Mouse (Mus musculus) lung, embryonic 15.5 days (tissue): Measurements from ENCODE around the gene Fam83f. TPM values are rescaled to one million over a fixed set of nuclear protein-coding genes. Genes with fewer than 3 reads are reported as not detected.
"Not testable (repeated sequence)": the region's sequence is repeated elsewhere in the genome, so short reads cannot be mapped to it uniquely, and the experiment has no call there.

ENCODE experiments used
- ATAC-seq: fragments of 200-750 bp; cut with Nextera tagmentation; 2 replicates; pipeline ENCODE4 v1.8.0; 2017; ENCODE audit warnings: moderate number of reproducible peaks, borderline replicate concordance; ENCODE audit not compliant: low FRiP score, low TSS enrichment; ENCODE audit errors: extremely low read depth
- H3K27ac ChIP-seq: fragments of 300-500 bp; sonication (generic); 2 replicates; pipeline ENCODE4 v1.5.1; 2015; ENCODE audit warnings: moderate library complexity, mild to moderate bottlenecking, inconsistent platforms
- H3K27me3 ChIP-seq: fragments of 300-500 bp; sonication (generic); 2 replicates; pipeline ENCODE4 v1.6.1; 2015; ENCODE audit warnings: inconsistent platforms
- H3K36me3 ChIP-seq: fragments of 300-500 bp; sonication (generic); 2 replicates; pipeline ENCODE4 v1.6.1; 2015; ENCODE audit warnings: inconsistent platforms
- H3K4me1 ChIP-seq: fragments of 300-500 bp; sonication (generic); 2 replicates; pipeline ENCODE4 v1.6.1; 2015; ENCODE audit warnings: inconsistent platforms
- H3K4me2 ChIP-seq: fragments of 300-500 bp; sonication (generic); 2 replicates; pipeline ENCODE4 v1.6.1; 2015; ENCODE audit warnings: inconsistent platforms, mild to moderate bottlenecking, moderate library complexity
- H3K4me3 ChIP-seq: fragments of 300-500 bp; sonication (generic); 2 replicates; pipeline ENCODE4 v1.5.1; 2015; ENCODE audit warnings: mild to moderate bottlenecking, inconsistent platforms
- H3K9ac ChIP-seq: fragments of 300-500 bp; sonication (generic); 2 replicates; pipeline ENCODE4 v1.6.1; 2015; ENCODE audit warnings: inconsistent platforms
- H3K9me3 ChIP-seq: fragments of 300-500 bp; sonication (generic); 2 replicates; pipeline ENCODE4 v1.6.1; 2016; ENCODE audit warnings: inconsistent platforms
- WGBS: fragments of 180-500 bp; shearing (Covaris S2); methylation state at CpG from one replicate; pipeline ENCODE4 v1.1.7; 2015; 5-methylcytosine and 5-hydroxymethylcytosine counted together
- polyA plus RNA-seq: library from polyadenylated mRNA; unstranded; fragments of >200 nt; fragmentation: Nextera tagmentation; extraction: Ambion mirVana; gene quantifications from 2 replicates; pipeline ENCODE4 v1.2.1, GENCODE M21; 2015

Gene Fam83f
- polyA plus RNA-seq, 1 experiment from 2014 or later: 1.5 TPM

- no peaks in the 10 kb centered on the region for H3K9me3 ChIP-seq
- WGBS: 24% methylated on average over 4 of the region's 4 CpGs
- no peak for ATAC-seq
- H3K9ac ChIP-seq: no peak overlapping the region
- peaks cover 8% of the 10 kb centered on the region for H3K4me1 ChIP-seq
- H3K4me3 ChIP-seq: no peak overlapping the region
- H3K36me3 ChIP-seq: no peaks in the 10 kb centered on the region
- no peak overlapping the region for H3K27ac ChIP-seq
- no peaks in the 10 kb centered on the region for H3K27me3 ChIP-seq
- H3K4me2 ChIP-seq: no peak overlapping the region
Measured at GRCm38 (mm10) chr15:80732266-80733030, 60.8 kb downstream of the Fam83f start.

GRCm38 (mm10) chr15:80735300-80735699 is 63.7 kb downstream of the Fam83f start:
- H3K36me3 ChIP-seq: no peaks in the 10 kb centered on the region
- no peak for ATAC-seq
- H3K9ac ChIP-seq: no peak overlapping the region
- H3K27me3 ChIP-seq: no peaks in the 10 kb centered on the region
- WGBS: 83% methylated on average over 3 of the region's 3 CpGs
- H3K4me3 ChIP-seq: no peak overlapping the region
- H3K9me3 ChIP-seq: no peaks in the 10 kb centered on the region
- H3K4me1 ChIP-seq: peaks cover 17% of the 10 kb centered on the region
- no peak overlapping the region for H3K4me2 ChIP-seq
- H3K27ac ChIP-seq: no peak overlapping the region

GRCm38 (mm10) chr15:80735708-80736107 is 64.1 kb downstream of the Fam83f start:
- H3K4me2 ChIP-seq, H3K4me3 ChIP-seq, H3K9ac ChIP-seq, ATAC-seq, H3K27ac ChIP-seq, H3K36me3 ChIP-seq, H3K27me3 ChIP-seq, H3K9me3 ChIP-seq: not testable (repeated sequence)
- peaks cover 17% of the 10 kb centered on the region for H3K4me1 ChIP-seq
- 73% methylated on average over 4 of the region's 4 CpGs for WGBS

- Histone ChIP-seq H3K9ac (no peak overlapping the region), H3K4me3 (no peak overlapping the region), H3K4me2 (no peak overlapping the region), H3K36me3 (no peaks in the 10 kb centered on the region), H3K27me3 (no peaks in the 10 kb centered on the region), H3K4me1 (peaks cover 17% of the 10 kb centered on the region), H3K27ac (no peak overlapping the region), H3K9me3 (no peaks in the 10 kb centered on the region)
- WGBS: 36% methylated on average over 1 of the region's 1 CpGs
- ATAC-seq: no peak
Measured at GRCm38 (mm10) chr15:80736553-80736952, 64.9 kb downstream of the Fam83f start.

- no peak overlapping the region for H3K27ac ChIP-seq
- H3K4me3 ChIP-seq: no peak overlapping the region
- no peaks in the 10 kb centered on the region for H3K36me3 ChIP-seq
- no peak for ATAC-seq
- H3K4me1 ChIP-seq: 0 out of 2 replicates have a peak, but pooled peaks cover 9% of the 10 kb centered on the region
- H3K9me3 ChIP-seq: no peaks in the 10 kb centered on the region
- H3K4me2 ChIP-seq: no peak overlapping the region
- no peak overlapping the region for H3K9ac ChIP-seq
- H3K27me3 ChIP-seq: no peaks in the 10 kb centered on the region
- WGBS: 89% methylated on average over 2 of the region's 2 CpGs
Measured at GRCm38 (mm10) chr15:80738244-80738643, 66.6 kb downstream of the Fam83f start.

- 100% methylated on average over 1 of the region's 1 CpGs for WGBS
- H3K36me3 ChIP-seq: no peaks in the 10 kb centered on the region
- H3K9ac ChIP-seq: no peak overlapping the region
- H3K4me2 ChIP-seq: no peak overlapping the region
- H3K9me3 ChIP-seq: no peaks in the 10 kb centered on the region
- H3K4me3 ChIP-seq: no peak overlapping the region
- no peaks in the 10 kb centered on the region for H3K27me3 ChIP-seq
- ATAC-seq: no peak
- H3K4me1 ChIP-seq: 0 out of 2 replicates have a peak, but pooled peaks cover 9% of the 10 kb centered on the region
- no peak overlapping the region for H3K27ac ChIP-seq
Measured at GRCm38 (mm10) chr15:80739972-80740371, 68.3 kb downstream of the Fam83f start.

GRCm38 (mm10) chr15:80741836-80742235 is 70.2 kb downstream of the Fam83f start:
- Histone ChIP-seq H3K4me2 (no peak overlapping the region), H3K4me1 (0 out of 2 replicates have a peak, but pooled peaks cover 9% of the 10 kb centered on the region), H3K9me3 (no peaks in the 10 kb centered on the region), H3K27me3 (no peaks in the 10 kb centered on the region), H3K9ac (no peak overlapping the region), H3K36me3 (no peaks in the 10 kb centered on the region), H3K27ac (no peak overlapping the region), H3K4me3 (no peak overlapping the region)
- no peak for ATAC-seq
- 62% methylated on average over 1 of the region's 1 CpGs for WGBS

GRCm38 (mm10) chr15:80742991-80743474 is 71.4 kb downstream of the Fam83f start:
- no peaks in the 10 kb centered on the region for H3K9me3 ChIP-seq
- 0 out of 2 replicates have a peak, but pooled peaks cover 9% of the 10 kb centered on the region for H3K4me1 ChIP-seq
- no peaks in the 10 kb centered on the region for H3K27me3 ChIP-seq
- ATAC-seq: no peak
- no peak overlapping the region for H3K27ac ChIP-seq
- H3K36me3 ChIP-seq: no peaks in the 10 kb centered on the region
- H3K4me2 ChIP-seq: no peak overlapping the region
- WGBS: 85% methylated on average over 3 of the region's 3 CpGs
- H3K9ac ChIP-seq: no peak overlapping the region
- no peak overlapping the region for H3K4me3 ChIP-seq

- WGBS: 72% methylated on average over 7 of the region's 7 CpGs
Measured at GRCm38 (mm10) chr15:80743606-80744005, 72.0 kb downstream of the Fam83f start.

GRCm38 (mm10) chr15:80744667-80745422 is 73.2 kb downstream of the Fam83f start:
- Histone ChIP-seq H3K4me2 (no peak overlapping the region), H3K36me3 (no peaks in the 10 kb centered on the region), H3K9me3 (no peaks in the 10 kb centered on the region), H3K27me3 (no peaks in the 10 kb centered on the region), H3K27ac (no peak overlapping the region), H3K4me1 (0 out of 2 replicates have a peak, but pooled peaks cover 2% of the 10 kb centered on the region), H3K4me3 (no peak overlapping the region), H3K9ac (no peak overlapping the region)
- no peak for ATAC-seq
- 75% methylated on average over 3 of the region's 3 CpGs for whole genome bisulfite sequencing

More at GRCm38 (mm10) chr15:80743606-80744005, 72.0 kb downstream of the Fam83f start:
- no peaks in the 10 kb centered on the region for H3K36me3 ChIP-seq
- H3K4me1 ChIP-seq: 0 out of 2 replicates have a peak, but pooled peaks cover 9% of the 10 kb centered on the region
- H3K9me3 ChIP-seq: no peaks in the 10 kb centered on the region
- no peak overlapping the region for H3K4me2 ChIP-seq
- no peaks in the 10 kb centered on the region for H3K27me3 ChIP-seq
- no peak overlapping the region for H3K9ac ChIP-seq
- ATAC-seq: no peak
- no peak overlapping the region for H3K4me3 ChIP-seq
- H3K27ac ChIP-seq: no peak overlapping the region

- H3K9ac ChIP-seq: no peak overlapping the region
- H3K4me1 ChIP-seq: no peaks in the 10 kb centered on the region
- WGBS: 41% methylated on average over 5 of the region's 5 CpGs
- H3K36me3 ChIP-seq: no peaks in the 10 kb centered on the region
- H3K4me3 ChIP-seq: no peak overlapping the region
- no peaks in the 10 kb centered on the region for H3K27me3 ChIP-seq
- no peak overlapping the region for H3K27ac ChIP-seq
- no peak for ATAC-seq
- H3K4me2 ChIP-seq: no peak overlapping the region
- H3K9me3 ChIP-seq: no peaks in the 10 kb centered on the region
Measured at GRCm38 (mm10) chr15:80748979-80749378, 77.3 kb downstream of the Fam83f start.
